ENCODE assay signal across 8 mouse cellular contexts in the genomic region with DNA sequence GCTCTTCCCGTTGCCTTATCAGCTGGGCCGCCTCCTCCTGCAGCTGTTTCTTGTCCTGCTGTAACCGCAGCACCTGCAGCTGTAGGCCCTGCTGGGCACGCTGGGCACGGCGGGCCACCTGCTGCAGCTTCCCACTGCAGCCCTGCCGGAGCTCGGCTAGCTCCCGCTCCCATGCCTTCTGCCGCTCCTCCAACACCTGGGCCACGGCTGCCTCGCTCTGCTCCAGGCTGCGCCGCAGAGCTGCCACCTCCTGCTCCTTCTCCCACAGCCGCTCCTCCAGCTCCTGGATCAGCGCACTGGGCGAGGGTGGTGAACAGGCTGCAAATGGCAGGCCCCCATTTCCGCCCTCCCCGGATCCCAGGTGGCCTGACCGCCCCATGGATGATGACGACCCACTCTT. TPM values are rescaled to one million over a fixed set of nuclear protein-coding genes. Genes with fewer than 3 reads are reported as not detected.
DNase-seq lines count a peak whose midpoint lies in the region; ATAC-seq and TF ChIP-seq lines count a peak whose summit lies in the region.

No protein-coding gene starts in this region.

- no peak for TF ChIP-seq EP300 in heart, postnatal 0 days (IDR thresholded peaks at IDR 0.05; ENCODE audit: low read depth)
- TF ChIP-seq EP300 in stomach, postnatal 0 days (optimal IDR thresholded peaks at IDR 0.05) = no peak

- no peak overlapping the region; the same call in 1 of the 2 replicates for H3K9ac ChIP-seq in heart, postnatal 0 days (replicated peaks; ENCODE audit: low read depth, low read length)
- 0 out of 2 replicates have a peak overlapping the region, but pooled peaks have one; percentile 49 for H3K9ac ChIP-seq in limb, embryonic 14.5 days (ENCODE audit: low read depth, low read length, severe bottlenecking)
- H3K9ac ChIP-seq in stomach, postnatal 0 days (ENCODE audit: low read length) = no peak overlapping the region

- H3K36me3 ChIP-seq in heart, postnatal 0 days (replicated peaks; ENCODE audit: control insufficient read depth, insufficient read depth, low read length) = no peaks in the 10 kb centered on the region
- H3K36me3 ChIP-seq in limb, embryonic 14.5 days (ENCODE audit: control insufficient read depth, insufficient read depth, low read length) = no peaks in the 10 kb centered on the region; the same call in 1 of the 2 replicates
- H3K36me3 ChIP-seq in stomach, postnatal 0 days (ENCODE audit: control insufficient read depth, insufficient read depth, low read length) = no peaks in the 10 kb centered on the region; the same call in 1 of the 2 replicates

- H3K4me3 ChIP-seq in heart, postnatal 0 days (ENCODE audit: low read depth, low read length) = peak overlapping the region; percentile 11; the same call in 1 of the 2 replicates
- H3K4me3 ChIP-seq in limb, embryonic 14.5 days (replicated peaks; ENCODE audit: low read length) = peak overlapping the region; percentile 42
- no peak overlapping the region for H3K4me3 ChIP-seq in stomach, postnatal 0 days (ENCODE audit: low read depth, low read length)

- H3K27me3 ChIP-seq in heart, postnatal 0 days (ENCODE audit: control insufficient read depth, insufficient read depth, low read length) = peaks cover 41% of the 10 kb centered on the region
- H3K27me3 ChIP-seq in limb, embryonic 14.5 days (ENCODE audit: control insufficient read depth, insufficient read depth, low read length) = peaks cover 30% of the 10 kb centered on the region
- no peaks in the 10 kb centered on the region for H3K27me3 ChIP-seq in stomach, postnatal 0 days (ENCODE audit: control insufficient read depth, insufficient read depth, low read length)

- no peak for ATAC-seq in heart, postnatal 0 days (ENCODE audit: insufficient read depth, low read depth)
- peak; percentile 47; the same call in 1 of the 2 replicates for ATAC-seq in erythroid progenitor cell, adult 5-6 weeks (replicated peaks; ENCODE audit: low FRiP score, poor library complexity, severe bottlenecking)
- 0 out of 2 replicates have a peak, but pooled peaks have one; percentile 24 for ATAC-seq in limb, embryonic 14.5 days (ENCODE audit: low FRiP score, low read depth)
- no peak for ATAC-seq in stomach, postnatal 0 days (ENCODE audit: low FRiP score, low TSS enrichment)

- no peak overlapping the region for H3K27ac ChIP-seq in heart, postnatal 0 days (ENCODE audit: low read depth)
- no peak overlapping the region for H3K27ac ChIP-seq in limb, embryonic 14.5 days (replicated peaks; ENCODE audit: low read depth, low read length)
- H3K27ac ChIP-seq in stomach, postnatal 0 days (replicated peaks) = no peak overlapping the region

- intact Hi-C loops in heart, postnatal 25 days (cut with DNase I) = no loop called here

- DNase-seq in heart, postnatal 0 days (ENCODE audit: low spot score) = no peak
- DNase-seq in heart, postnatal 25 days (ENCODE audit: low spot score) = no peak
- DNase-seq in T-cell, adult 2 months (ENCODE audit: low spot score) = peak; percentile 15
- DNase-seq in limb, embryonic 14.5 days (ENCODE audit: low spot score) = no peak
- DNase-seq in stomach, postnatal 0 days (ENCODE audit: low spot score) = peak; percentile 37
- no peak for DNase-seq in layer of hippocampus, adult 11-12 months (ENCODE audit: low spot score)
- no peak for DNase-seq in adipocyte (ENCODE audit: low spot score)

- peaks cover 12% of the 10 kb centered on the region; the same call in 1 of the 2 replicates for H3K4me1 ChIP-seq in heart, postnatal 0 days (ENCODE audit: control insufficient read depth, insufficient read depth)
- peaks cover 12% of the 10 kb centered on the region for H3K4me1 ChIP-seq in limb, embryonic 14.5 days (ENCODE audit: control insufficient read depth, insufficient read depth, low read length)
- H3K4me1 ChIP-seq in stomach, postnatal 0 days (replicated peaks; ENCODE audit: control insufficient read depth, insufficient read depth) = 0 out of 2 replicates have a peak, but pooled peaks cover 2% of the 10 kb centered on the region

- no peak for TF ChIP-seq POLR2A in limb, embryonic 14.5 days (IDR thresholded peaks at IDR 0.05; ENCODE audit: borderline replicate concordance, extremely low read depth, insufficient read depth, insufficient read length)

- 27% methylated on average over 21 of the region's 21 CpGs for WGBS in heart, postnatal 0 days
- 19% methylated on average over 18 of the region's 21 CpGs for WGBS in limb, embryonic 14.5 days
- WGBS in stomach, postnatal 0 days = 54% methylated on average over 21 of the region's 21 CpGs

- no peak for TF ChIP-seq CTCF in heart, postnatal 0 days (IDR thresholded peaks at IDR 0.05; ENCODE audit: low read depth)
- no peak for TF ChIP-seq CTCF in stomach, postnatal 0 days (IDR thresholded peaks at IDR 0.05; ENCODE audit: low read depth)

- H3K9me3 ChIP-seq in heart, postnatal 0 days (replicated peaks; ENCODE audit: control insufficient read depth, low read length) = no peaks in the 10 kb centered on the region
- no peaks in the 10 kb centered on the region for H3K9me3 ChIP-seq in limb, embryonic 14.5 days (ENCODE audit: control insufficient read depth, low read length)
- no peaks in the 10 kb centered on the region for H3K9me3 ChIP-seq in stomach, postnatal 0 days (ENCODE audit: control insufficient read depth, low read length)

- peak overlapping the region; percentile 58; the same call in 1 of the 2 replicates for H3K4me2 ChIP-seq in heart, postnatal 0 days (ENCODE audit: low read depth, low read length)
- H3K4me2 ChIP-seq in limb, embryonic 14.5 days (replicated peaks; ENCODE audit: low read depth, low read length, severe bottlenecking) = peak overlapping the region; percentile 82; the same call in 1 of the 2 replicates
- H3K4me2 ChIP-seq in stomach, postnatal 0 days (replicated peaks; ENCODE audit: low read depth) = no peak overlapping the region

RNA-seq across cellular contexts. Expression of gene Ubox5, which starts 6.0 kb away (rescaled TPM):
- total RNA-seq in heart, postnatal 0 days (2014; rRNA removed; ENCODE audit: low replicate concordance) = 1.0 and 2.1 TPM in 2 replicates
- 4.4 and 4.5 TPM in 2 replicates for polyA plus RNA-seq in heart, postnatal 0 days (2015; fragmentation: Nextera tagmentation; extraction: Ambion mirVana)
- total RNA-seq in heart, postnatal 25 days (2021) = 1 to 10 TPM; 4.0 to 4.2 TPM
- total RNA-seq in erythroid progenitor cell, adult 5-6 weeks (2015; ENCODE audit: low replicate concordance) = 5.0 and 7.2 TPM in 2 replicates
- 0.61 and 5.3 TPM in 2 replicates for total RNA-seq in erythroid progenitor cell, adult 5-6 weeks (2017; ENCODE audit: low replicate concordance)
- polyA plus RNA-seq in limb, embryonic 14.5 days (2012; rRNA removed) = 11.8 and 14.1 TPM in 2 replicates
- 14.3 and 15.0 TPM in 2 replicates for polyA plus RNA-seq in limb, embryonic 14.5 days (2014; fragmentation: Nextera tagmentation; extraction: Ambion mirVana)
- polyA plus RNA-seq in stomach, postnatal 0 days (2015; fragmentation: Nextera tagmentation; extraction: Ambion mirVana) = 3.8 and 4.1 TPM in 2 replicates

RNA-seq across cellular contexts. Expression of gene Fastkd5, which starts 6.0 kb away (rescaled TPM):
- total RNA-seq in heart, postnatal 0 days (2014; rRNA removed; ENCODE audit: low replicate concordance) = 8.2 and 9.8 TPM in 2 replicates
- 9.8 TPM in 2 replicates for polyA plus RNA-seq in heart, postnatal 0 days (2015; fragmentation: Nextera tagmentation; extraction: Ambion mirVana)
- 1 to 10 TPM; 7.7 to 8.5 TPM for total RNA-seq in heart, postnatal 25 days (2021)
- 14.1 and 18.0 TPM in 2 replicates for total RNA-seq in erythroid progenitor cell, adult 5-6 weeks (2015; ENCODE audit: low replicate concordance)
- total RNA-seq in erythroid progenitor cell, adult 5-6 weeks (2017; ENCODE audit: low replicate concordance) = 6.3 and 7.6 TPM in 2 replicates
- polyA plus RNA-seq in limb, embryonic 14.5 days (2012; rRNA removed) = 5.7 and 6.1 TPM in 2 replicates
- 14.2 and 15.0 TPM in 2 replicates for polyA plus RNA-seq in limb, embryonic 14.5 days (2014; fragmentation: Nextera tagmentation; extraction: Ambion mirVana)
- 6.5 and 6.7 TPM in 2 replicates for polyA plus RNA-seq in stomach, postnatal 0 days (2015; fragmentation: Nextera tagmentation; extraction: Ambion mirVana)

RNA-seq across cellular contexts. Expression of gene Lzts3, which starts 6.8 kb away (rescaled TPM):
- 5.3 TPM in 2 replicates for total RNA-seq in heart, postnatal 0 days (2014; rRNA removed; ENCODE audit: low replicate concordance)
- polyA plus RNA-seq in heart, postnatal 0 days (2015; fragmentation: Nextera tagmentation; extraction: Ambion mirVana) = 0.77 and 0.81 TPM in 2 replicates
- total RNA-seq in heart, postnatal 25 days (2021) = 1 to 10 TPM; 4.0 to 4.2 TPM
- total RNA-seq in erythroid progenitor cell, adult 5-6 weeks (2015; ENCODE audit: low replicate concordance) = 1.8 TPM in 1 of 2 replicates, not detected in the other
- 0.15 and 0.90 TPM in 2 replicates for total RNA-seq in erythroid progenitor cell, adult 5-6 weeks (2017; ENCODE audit: low replicate concordance)
- polyA plus RNA-seq in limb, embryonic 14.5 days (2012; rRNA removed) = 14.6 and 16.2 TPM in 2 replicates
- 1.1 and 1.4 TPM in 2 replicates for polyA plus RNA-seq in limb, embryonic 14.5 days (2014; fragmentation: Nextera tagmentation; extraction: Ambion mirVana)
- polyA plus RNA-seq in stomach, postnatal 0 days (2015; fragmentation: Nextera tagmentation; extraction: Ambion mirVana) = 2.9 and 3.1 TPM in 2 replicates

RNA-seq across cellular contexts. Expression of gene Ddrgk1, which starts 28.6 kb away (rescaled TPM):
- 16.0 and 29.4 TPM in 2 replicates for total RNA-seq in heart, postnatal 0 days (2014; rRNA removed; ENCODE audit: low replicate concordance)
- 61.9 and 63.7 TPM in 2 replicates for polyA plus RNA-seq in heart, postnatal 0 days (2015; fragmentation: Nextera tagmentation; extraction: Ambion mirVana)
- 10 to 100 TPM; 62.1 to 63.9 TPM for total RNA-seq in heart, postnatal 25 days (2021)
- total RNA-seq in erythroid progenitor cell, adult 5-6 weeks (2015; ENCODE audit: low replicate concordance) = 28.1 and 73.5 TPM in 2 replicates
- total RNA-seq in erythroid progenitor cell, adult 5-6 weeks (2017; ENCODE audit: low replicate concordance) = 67.4 and 68.5 TPM in 2 replicates
- polyA plus RNA-seq in limb, embryonic 14.5 days (2012; rRNA removed) = 48.0 and 58.5 TPM in 2 replicates
- 53.7 and 66.3 TPM in 2 replicates for polyA plus RNA-seq in limb, embryonic 14.5 days (2014; fragmentation: Nextera tagmentation; extraction: Ambion mirVana)
- 84.3 and 85.0 TPM in 2 replicates for polyA plus RNA-seq in stomach, postnatal 0 days (2015; fragmentation: Nextera tagmentation; extraction: Ambion mirVana)

RNA-seq across cellular contexts. Expression of gene Itpa, which starts 31.6 kb away (rescaled TPM):
- total RNA-seq in heart, postnatal 0 days (2014; rRNA removed; ENCODE audit: low replicate concordance) = 72.8 and 100 TPM in 2 replicates
- 67.3 TPM in 2 replicates for polyA plus RNA-seq in heart, postnatal 0 days (2015; fragmentation: Nextera tagmentation; extraction: Ambion mirVana)
- total RNA-seq in heart, postnatal 25 days (2021) = 10 to 100 TPM; 18.2 to 24.1 TPM
- total RNA-seq in erythroid progenitor cell, adult 5-6 weeks (2015; ENCODE audit: low replicate concordance) = 20.2 and 23.9 TPM in 2 replicates
- total RNA-seq in erythroid progenitor cell, adult 5-6 weeks (2017; ENCODE audit: low replicate concordance) = 43.3 and 56.7 TPM in 2 replicates
- polyA plus RNA-seq in limb, embryonic 14.5 days (2012; rRNA removed) = 81.7 and 82.6 TPM in 2 replicates
- polyA plus RNA-seq in limb, embryonic 14.5 days (2014; fragmentation: Nextera tagmentation; extraction: Ambion mirVana) = 99.4 and 104 TPM in 2 replicates
- 56.2 and 58.6 TPM in 2 replicates for polyA plus RNA-seq in stomach, postnatal 0 days (2015; fragmentation: Nextera tagmentation; extraction: Ambion mirVana)

Comparison
In these comparisons a context has a peak if more than half of its experiments do, and no peak if none do; other contexts are left out.
1. ATAC-seq: peak in erythroid progenitor cell, adult 5-6 weeks (single experiment) and limb, embryonic 14.5 days (single experiment); none in heart, postnatal 0 days (single experiment) and stomach, postnatal 0 days (single experiment).
2. DNase-seq: peak in T-cell, adult 2 months (single experiment) and stomach, postnatal 0 days (single experiment); none in heart, postnatal 0 days (single experiment), heart, postnatal 25 days (single experiment), limb, embryonic 14.5 days (single experiment), layer of hippocampus, adult 11-12 months (single experiment) and adipocyte (single experiment).